Mouse (Mus musculus): ENCODE data around the gene Tshz2. TPM values are rescaled to one million over a fixed set of nuclear protein-coding genes. Genes with fewer than 3 reads are reported as not detected.
A peak's percentile ranks its signal among the peaks of the same experiment; 100 is the strongest.
"Not testable (repeated sequence)": the region's sequence is repeated elsewhere in the genome, so short reads cannot be mapped to it uniquely, and the experiment has no call there.

Gene Tshz2
- 10 to 100 TPM; 39.5 to 51.4 TPM for total RNA-seq (2021)
- long read RNA-seq, experiment 1, partial matches to known transcripts, result 1 of 20 reads
- long read RNA-seq, experiment 1, other reads (novel, unspliced or antisense), result 16 of 20 reads
- long read RNA-seq, experiment 2, partial matches to known transcripts, result 0 of 5 reads
- long read RNA-seq, experiment 2, other reads (novel, unspliced or antisense), result 4 of 5 reads

DNA sequence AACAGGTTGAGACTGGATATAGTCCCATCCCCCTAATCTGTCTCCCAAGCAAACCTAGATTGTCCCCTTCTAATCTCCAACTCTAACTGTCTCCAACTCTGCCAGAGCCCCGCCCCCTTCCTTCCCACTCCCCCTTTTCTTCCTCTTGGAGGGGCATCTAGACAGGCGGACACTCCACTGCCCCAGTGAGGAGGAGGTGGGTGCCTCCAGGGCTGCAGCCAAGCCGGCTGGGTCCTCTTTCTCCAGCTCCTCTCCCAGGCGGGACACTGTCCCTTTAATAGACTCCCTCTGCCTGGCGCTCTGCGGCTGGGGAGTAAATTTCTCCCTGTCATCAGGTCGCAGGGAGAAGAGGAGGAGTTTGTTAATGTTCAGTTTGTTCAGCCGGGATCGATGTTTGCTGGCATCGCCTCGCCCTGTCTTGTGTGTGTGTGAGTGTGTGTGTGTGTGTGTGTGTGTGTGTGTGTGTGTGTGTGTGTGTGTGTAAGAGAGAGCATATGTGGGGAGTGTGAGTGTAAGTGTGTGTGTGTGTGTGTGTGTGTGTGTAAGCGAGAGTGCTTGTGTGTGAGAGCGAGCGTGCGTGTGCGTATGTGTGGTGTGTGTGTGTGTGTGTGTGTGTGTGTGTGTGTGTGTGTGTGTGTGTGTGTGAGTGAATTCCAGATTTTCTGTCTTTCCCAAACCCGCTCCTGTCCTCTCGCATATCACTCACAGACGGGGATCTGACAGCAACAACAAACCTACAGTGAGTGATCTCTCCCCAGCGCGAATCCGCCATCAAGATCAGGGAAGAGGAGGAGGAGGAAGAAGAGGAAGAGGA lies at the start of gene Tshz2:
Tshz2 (plus strand) TSS at position 676 of the 814 bp plus-strand sequence.
- peak; percentile 70 to 74 for DNase-seq

GRCm38 (mm10) chr2:169583476-169583875 lies 49.3 kb upstream of the Tshz2 start:
- no peak for DNase-seq

GRCm38 (mm10) chr2:169584745-169585456 lies 47.9 kb upstream of the Tshz2 start:
- DNase-seq, result no peak

DNA sequence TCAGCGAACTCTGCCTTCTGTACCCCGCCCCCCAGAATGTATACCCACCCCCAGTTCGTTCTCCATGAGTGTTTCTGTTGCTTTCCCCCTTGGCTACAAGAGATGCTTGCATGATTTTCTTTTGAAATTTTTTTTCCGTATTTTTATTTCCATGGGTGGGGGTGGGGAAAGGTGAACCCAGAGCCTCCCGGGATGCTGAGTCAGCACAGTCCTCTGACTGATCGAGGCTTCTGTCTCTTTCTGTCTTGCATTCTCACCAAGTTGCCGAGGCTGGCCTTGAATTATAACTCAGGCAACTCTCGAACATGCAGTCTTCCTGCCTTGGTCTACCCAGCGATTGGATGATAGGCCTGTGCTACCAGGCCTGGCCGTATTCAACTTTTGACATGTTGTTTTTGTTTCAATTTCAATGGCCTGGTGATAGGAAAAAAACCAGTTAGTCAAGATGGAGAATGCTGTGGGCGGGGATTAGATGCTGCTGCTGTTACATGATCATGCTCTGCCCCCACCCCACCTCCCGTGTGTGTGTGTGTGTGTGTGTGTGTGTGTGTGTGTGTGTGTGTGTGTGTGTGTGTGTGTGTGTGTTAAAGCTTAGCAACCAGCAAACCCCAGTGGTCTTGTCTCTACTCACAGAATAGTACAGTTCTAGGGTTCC lies 47.1 kb upstream of the Tshz2 start:
- no peak for DNase-seq

- DNase-seq, result no peak
Observed at GRCm38 (mm10) chr2:169586688-169587087, 46.1 kb upstream of the Tshz2 start.

- not testable (repeated sequence) for DNase-seq
Observed at GRCm38 (mm10) chr2:169587645-169588044, 45.2 kb upstream of the Tshz2 start, which contains the start of gene Gm11011. Gm11011 (minus strand) TSS chr2:169587745.

GRCm38 (mm10) chr2:169589697-169590096 lies 43.1 kb upstream of the Tshz2 start:
- DNase-seq, result no peak

DNA sequence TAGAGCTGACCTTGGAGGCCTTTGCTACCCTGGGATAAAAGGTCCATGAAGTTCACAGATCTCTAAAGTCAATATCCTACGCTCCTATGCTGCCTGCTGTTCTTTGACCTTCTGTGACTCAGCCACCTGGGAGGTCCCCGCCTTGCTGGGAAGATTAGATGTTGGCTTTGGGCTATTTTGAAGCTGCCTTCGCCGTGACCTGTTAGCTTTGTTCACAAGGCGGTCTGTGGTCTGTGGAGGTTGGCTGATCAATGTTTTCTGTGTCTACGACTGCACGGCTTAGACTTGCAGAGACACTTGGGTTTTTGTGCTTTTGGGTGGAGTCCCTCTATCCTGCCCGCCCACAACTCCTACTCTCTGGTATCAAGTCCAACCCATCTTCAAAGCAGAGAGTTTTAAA lies 42.4 kb upstream of the Tshz2 start:
- no peak for DNase-seq

DNA sequence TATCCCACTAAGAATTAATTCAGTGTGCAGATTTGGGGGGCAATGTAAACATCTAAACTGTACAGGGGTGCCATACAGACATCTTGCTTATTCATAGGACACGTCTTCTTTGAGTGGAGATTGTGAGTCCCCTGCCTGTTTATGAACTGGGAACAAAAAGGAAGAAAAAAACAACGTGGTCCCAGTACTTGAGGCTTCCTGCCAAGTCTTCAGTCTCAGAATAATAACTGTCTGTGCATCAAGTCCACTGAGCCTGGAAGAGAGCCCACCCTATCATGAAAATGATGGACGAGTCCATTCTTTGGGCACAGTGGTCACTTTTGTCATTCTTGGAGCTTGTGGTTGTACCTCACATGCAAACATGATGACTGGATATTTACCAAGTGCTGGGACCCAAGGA lies 39.1 kb upstream of the Tshz2 start:
- DNase-seq, result no peak

DNA sequence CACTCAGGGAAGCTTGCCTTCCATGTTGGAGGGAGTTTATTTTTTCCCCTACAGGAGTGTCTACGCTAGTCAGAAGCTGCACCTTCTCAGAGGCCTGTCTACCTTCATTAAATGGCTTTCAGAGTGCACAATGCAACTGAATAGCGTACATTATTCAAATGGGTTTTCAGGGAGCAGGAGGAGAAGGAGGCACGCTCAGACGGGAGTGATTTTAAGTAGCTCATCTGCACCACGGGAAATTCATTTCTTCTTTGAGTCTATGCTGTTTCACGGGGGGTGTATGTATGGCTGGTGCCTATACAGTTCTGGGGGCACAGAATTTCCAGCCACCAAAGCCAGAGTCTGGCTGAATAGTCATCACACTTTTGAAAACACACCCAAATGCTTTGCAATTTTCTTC lies 35.5 kb upstream of the Tshz2 start:
- DNase-seq, result no peak

DNA sequence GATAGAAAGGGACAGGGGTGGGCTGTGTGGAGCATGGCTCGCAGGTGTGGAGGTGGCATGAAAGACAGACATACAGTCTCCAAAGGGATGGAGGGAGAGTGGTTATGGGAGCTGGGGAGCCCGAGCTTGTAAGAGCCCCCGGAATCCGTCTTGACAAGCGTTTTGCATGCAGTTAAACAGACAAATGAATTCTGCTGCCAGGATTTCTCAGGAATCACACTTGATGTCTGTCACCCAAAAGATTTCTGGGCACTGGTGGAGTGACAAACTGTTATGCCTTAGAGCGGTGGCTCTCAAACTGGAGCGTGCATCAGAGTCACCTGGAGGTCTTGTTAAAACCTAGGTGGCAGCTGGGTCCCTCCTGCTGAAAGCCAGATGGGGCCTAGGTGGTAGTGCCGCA lies 34.8 kb upstream of the Tshz2 start:
- DNase-seq, result no peak

- no peak for DNase-seq
Observed at GRCm38 (mm10) chr2:169599591-169599990, 33.2 kb upstream of the Tshz2 start.

GRCm38 (mm10) chr2:169600163-169600562 lies 32.6 kb upstream of the Tshz2 start:
- DNase-seq, result no peak

DNA sequence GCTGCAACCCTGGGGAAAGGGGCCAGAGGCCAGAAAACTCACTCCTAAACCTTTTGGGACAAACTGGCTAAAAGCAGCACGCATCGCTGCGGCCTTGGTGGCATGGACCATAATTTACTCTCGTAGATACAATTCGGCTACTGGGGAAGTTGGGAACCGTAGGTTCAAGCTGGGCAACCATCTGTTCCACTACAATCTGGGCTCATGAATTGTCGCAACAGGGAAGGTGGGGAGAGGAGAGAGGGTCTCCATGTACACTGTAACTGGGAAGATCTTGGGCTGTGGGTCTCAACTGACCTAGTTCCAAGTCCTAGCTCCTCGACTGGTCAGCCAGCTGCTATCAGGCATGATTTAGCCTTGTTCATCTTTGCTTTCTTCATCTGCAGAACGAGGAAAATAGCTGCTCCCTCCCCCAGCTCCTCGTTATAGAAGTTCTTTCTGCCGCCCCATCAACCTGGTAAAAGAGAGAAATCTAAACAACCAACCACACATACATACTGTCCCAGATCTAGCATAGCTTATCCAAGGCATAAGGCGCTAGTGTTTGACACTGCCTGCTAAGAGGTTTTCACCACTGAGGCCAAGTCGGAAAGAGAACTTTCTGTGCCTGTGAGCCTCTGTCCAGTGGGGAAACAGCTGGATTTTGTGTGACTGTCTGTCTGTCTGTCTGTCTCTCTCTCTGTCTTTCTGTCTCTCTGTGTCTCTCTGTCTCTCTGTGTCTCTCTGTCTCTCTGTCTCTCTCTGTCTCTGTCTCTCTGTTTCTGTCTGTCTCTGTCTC lies 25.7 kb upstream of the Tshz2 start:
- no peak for DNase-seq

DNA sequence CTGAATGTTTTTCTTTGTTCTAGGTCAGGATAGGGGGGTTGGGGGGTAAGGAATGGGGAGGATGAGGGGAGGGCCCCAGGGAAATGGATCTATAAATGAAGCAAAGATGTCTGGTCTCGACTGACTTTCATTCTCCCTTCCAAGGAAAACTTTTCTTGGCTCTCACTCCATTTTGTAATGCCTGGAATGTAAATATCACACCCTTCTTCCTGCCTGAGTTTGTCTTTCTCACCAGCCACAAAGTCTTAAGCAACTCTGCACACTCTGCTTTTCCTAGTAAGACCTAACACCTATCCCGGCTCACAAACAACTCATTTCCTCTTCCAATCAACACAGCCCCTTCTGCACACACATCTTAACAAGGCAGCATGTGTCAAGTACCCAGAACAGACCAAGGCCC lies 25.0 kb upstream of the Tshz2 start:
- DNase-seq, result no peak

DNA sequence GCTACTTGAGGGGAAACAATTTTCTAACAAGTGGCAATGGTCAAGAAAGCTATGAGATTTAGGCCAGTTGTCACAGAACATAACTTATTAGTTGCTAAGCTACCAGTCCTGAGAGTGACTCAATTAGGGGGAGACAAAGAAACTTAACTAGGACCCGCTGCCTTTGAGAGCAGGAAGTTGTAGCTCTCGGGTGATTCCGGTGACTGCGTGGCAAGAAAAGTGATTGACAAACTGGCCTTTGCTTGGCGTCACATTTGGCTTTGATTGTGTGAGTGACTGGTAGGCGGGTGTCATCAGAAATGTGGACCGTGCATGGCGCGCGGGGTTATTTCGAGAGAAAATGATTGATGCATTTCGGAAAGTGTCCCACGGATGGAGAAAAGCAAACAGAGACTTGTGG lies 22.9 kb upstream of the Tshz2 start:
- no peak for DNase-seq

GRCm38 (mm10) chr2:169610882-169611281 lies 21.9 kb upstream of the Tshz2 start:
- no peak for DNase-seq

DNA sequence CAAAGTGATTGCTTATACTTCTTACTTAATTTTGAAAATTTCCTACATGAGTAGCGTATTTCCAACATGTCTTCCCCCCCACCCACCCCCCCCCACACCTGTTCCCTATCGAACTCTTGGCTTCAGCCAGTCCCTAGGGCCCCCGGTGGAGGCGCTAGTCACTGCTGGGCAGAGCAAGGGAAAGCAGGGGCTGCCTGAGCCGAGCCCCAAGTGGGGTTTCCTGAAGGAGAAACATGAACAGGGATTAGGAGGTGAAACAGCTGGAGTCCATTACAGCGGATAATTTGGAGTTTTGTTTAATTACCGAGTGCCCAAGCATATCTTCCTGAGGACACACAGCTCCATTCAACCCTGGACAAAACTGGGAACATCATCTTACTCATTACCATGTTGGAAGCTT lies 21.3 kb upstream of the Tshz2 start:
- DNase-seq, result no peak

DNA sequence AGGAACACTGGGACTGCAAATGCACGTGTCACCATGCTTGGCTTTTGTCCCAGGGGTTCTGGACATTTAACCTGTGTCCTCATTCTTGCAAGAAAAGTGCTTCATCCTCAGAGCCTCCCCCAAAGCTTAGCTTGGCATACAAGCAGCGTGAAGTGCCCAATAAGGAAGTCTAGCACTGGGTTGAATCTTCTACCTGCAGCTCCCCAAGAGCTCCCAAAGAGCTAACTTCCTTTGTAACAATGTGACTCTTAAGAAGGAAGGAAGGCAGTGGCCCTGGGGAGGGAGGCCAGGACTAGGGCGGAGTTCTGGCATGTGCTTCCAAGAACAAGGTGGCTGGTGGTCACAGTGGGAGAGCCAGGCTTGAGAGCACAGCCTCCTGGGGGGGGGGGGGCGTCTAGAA lies 18.1 kb upstream of the Tshz2 start:
- no peak for DNase-seq

GRCm38 (mm10) chr2:169615998-169616397 lies 16.8 kb upstream of the Tshz2 start:
- DNase-seq, result no peak

GRCm38 (mm10) chr2:169621201-169621710 lies 11.6 kb upstream of the Tshz2 start:
- DNase-seq, result peak in 1 of 2 experiments; percentile 17

- no peak for DNase-seq
Observed at GRCm38 (mm10) chr2:169630070-169630469, 2.7 kb upstream of the Tshz2 start.
